Mouse (Mus musculus) midbrain, postnatal 0 days (tissue): ENCODE results near the gene Ctdnep1. TPM values are rescaled to one million over a fixed set of nuclear protein-coding genes. Genes with fewer than 3 reads are reported as not detected.

ENCODE experiments used
- ATAC-seq: fragments of 200-750 bp; cut with Nextera tagmentation; 2 replicates; pipeline ENCODE4 v1.8.0; 2017; ENCODE audit warnings: moderate number of reproducible peaks, mild to moderate bottlenecking, moderate TSS enrichment, moderate library complexity; ENCODE audit not compliant: low FRiP score
- DNase-seq: peaks from one replicate; pipeline ENCODE4 v3.0.0-alpha.2; 2015; ENCODE audit warnings: low spot score
- H3K27ac ChIP-seq: fragments of 300-500 bp; sonication (generic); 2 replicates; pipeline ENCODE4 v1.5.1; 2014; ENCODE audit warnings: low read depth, mild to moderate bottlenecking, low read length, mixed read lengths
- H3K27me3 ChIP-seq: fragments of 300-500 bp; sonication (generic); 2 replicates; pipeline ENCODE4 v1.6.1; 2014; ENCODE audit warnings: low read length, control low read depth, mixed read lengths; ENCODE audit not compliant: insufficient read depth
- H3K36me3 ChIP-seq: fragments of 300-500 bp; sonication (generic); 2 replicates; pipeline ENCODE4 v1.6.1; 2014; ENCODE audit warnings: low read length, control low read depth, mixed read lengths; ENCODE audit not compliant: insufficient read depth
- H3K4me1 ChIP-seq: fragments of 300-500 bp; sonication (generic); 2 replicates; pipeline ENCODE4 v1.6.1; 2014; ENCODE audit warnings: mild to moderate bottlenecking, control low read depth, antibody characterized with exemption, low read length, mixed read lengths; ENCODE audit not compliant: insufficient read depth
- H3K4me2 ChIP-seq: fragments of 300-500 bp; sonication (generic); 2 replicates; pipeline ENCODE4 v1.6.1; 2014; ENCODE audit warnings: low read depth, mild to moderate bottlenecking, low read length, mixed read lengths; ENCODE audit not compliant: poor library complexity, severe bottlenecking
- H3K4me3 ChIP-seq: fragments of 300-500 bp; sonication (generic); 2 replicates; pipeline ENCODE4 v1.5.1; 2014; ENCODE audit warnings: low read depth, mild to moderate bottlenecking, low read length, moderate library complexity
- H3K9ac ChIP-seq: fragments of 300-500 bp; sonication (generic); replicated peaks from 2 replicates; pipeline ENCODE4 v1.6.1; 2014; ENCODE audit warnings: mild to moderate bottlenecking, low read length, moderate library complexity, mixed read lengths; ENCODE audit not compliant: poor library complexity, severe bottlenecking
- H3K9me3 ChIP-seq: fragments of 300-500 bp; sonication (generic); 2 replicates; pipeline ENCODE4 v1.6.1; 2016; ENCODE audit warnings: low read length, control low read depth
- CTCF ChIP-seq: IDR thresholded peaks from 2 replicates; pipeline ENCODE4 v1.5.1; 2016; ENCODE audit warnings: antibody characterized with exemption, mild to moderate bottlenecking
- WGBS: fragments of 180-500 bp; shearing (Covaris S2); extraction: QIAGEN DNeasy Blood & Tissue Kit; methylation state at CpG from one replicate; pipeline ENCODE4 v1.1.7; 2014; 5-methylcytosine and 5-hydroxymethylcytosine counted together
- polyA plus RNA-seq: library from polyadenylated mRNA; unstranded; fragments of >200 nt; fragmentation: Nextera tagmentation; extraction: Ambion mirVana; gene quantifications from 2 replicates; pipeline ENCODE4 v1.2.1, GENCODE M21; 2015
- total RNA-seq: library from RNA; depleted of rRNA; stranded (reverse); fragments of >200 nt; gene quantifications from 2 replicates; pipeline ENCODE4 v1.2.3, GENCODE M21; 2014

Gene Ctdnep1
- total and polyA plus RNA-seq, 2 experiments from 2014 or later, result 22.3 to 39.6 TPM

DNA sequence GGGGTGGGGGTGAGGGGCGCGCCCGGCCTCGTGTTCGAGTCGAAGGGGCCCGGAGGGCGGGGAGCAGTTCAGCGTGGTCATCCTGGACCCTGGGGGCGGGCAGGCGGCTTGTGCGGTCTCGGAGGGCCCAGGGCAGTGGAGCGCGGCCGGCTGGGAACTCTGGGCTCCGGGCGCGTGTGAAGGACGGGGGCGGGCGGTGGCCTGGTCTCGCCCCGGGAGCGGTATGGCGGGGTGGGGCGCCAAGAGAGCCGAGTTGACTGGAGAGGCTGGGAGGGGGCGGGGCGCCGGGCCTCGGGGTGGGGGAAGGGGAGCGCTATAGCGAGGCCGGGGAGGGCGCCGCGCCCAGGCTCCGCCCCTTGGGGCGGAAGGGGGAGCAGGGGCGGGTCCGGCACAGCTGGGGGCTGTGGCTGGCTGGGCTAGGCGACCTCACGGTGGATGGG lies 16.1 kb downstream of the Ctdnep1 start:
- Histone ChIP-seq H3K4me2 (peak overlapping the region; percentile 95), H3K27ac (peak overlapping the region; percentile 82), H3K36me3 (peaks cover 12% of the 10 kb centered on the region; the same call in 1 of the 2 replicates), H3K4me1 (peaks cover 9% of the 10 kb centered on the region), H3K27me3 (no peaks in the 10 kb centered on the region), H3K4me3 (peak overlapping the region; percentile 85), H3K9ac (peak overlapping the region; percentile 86), H3K9me3 (no peaks in the 10 kb centered on the region)
- TF ChIP-seq CTCF, result no peak
- DNase-seq (peak; percentile 74), ATAC-seq (0 out of 2 replicates have a peak, but pooled peaks have one; percentile 2)
- 0% methylated on average over 19 of the region's 44 CpGs for WGBS

GRCm38 (mm10) chr11:69998567-69999491 lies 17.9 kb downstream of the Ctdnep1 start:
- no peak overlapping the region for H3K9ac ChIP-seq
- no peak overlapping the region for H3K4me2 ChIP-seq
- H3K27me3 ChIP-seq, result no peaks in the 10 kb centered on the region
- H3K27ac ChIP-seq, result no peak overlapping the region
- ATAC-seq (no peak), DNase-seq (no peak)
- H3K4me3 ChIP-seq, result no peak overlapping the region
- H3K4me1 ChIP-seq, result peaks cover 17% of the 10 kb centered on the region
- TF ChIP-seq CTCF, result peak; percentile 52
- WGBS, result 93% methylated on average over 27 of the region's 27 CpGs
- H3K36me3 ChIP-seq, result peaks cover 12% of the 10 kb centered on the region; the same call in 1 of the 2 replicates
- no peaks in the 10 kb centered on the region for H3K9me3 ChIP-seq

GRCm38 (mm10) chr11:69999666-70000065 lies 18.7 kb downstream of the Ctdnep1 start:
- Histone ChIP-seq H3K4me1 (peaks cover 17% of the 10 kb centered on the region), H3K4me2 (no peak overlapping the region), H3K9me3 (no peaks in the 10 kb centered on the region), H3K27me3 (no peaks in the 10 kb centered on the region), H3K9ac (no peak overlapping the region), H3K36me3 (peaks cover 10% of the 10 kb centered on the region; the same call in 1 of the 2 replicates), H3K4me3 (0 out of 2 replicates have a peak overlapping the region, but pooled peaks have one; percentile 81), H3K27ac (peak overlapping the region; percentile 93; the same call in 1 of the 2 replicates)
- no peak for TF ChIP-seq CTCF
- ATAC-seq (no peak), DNase-seq (no peak)
- 87% methylated on average over 8 of the region's 8 CpGs for WGBS

DNA sequence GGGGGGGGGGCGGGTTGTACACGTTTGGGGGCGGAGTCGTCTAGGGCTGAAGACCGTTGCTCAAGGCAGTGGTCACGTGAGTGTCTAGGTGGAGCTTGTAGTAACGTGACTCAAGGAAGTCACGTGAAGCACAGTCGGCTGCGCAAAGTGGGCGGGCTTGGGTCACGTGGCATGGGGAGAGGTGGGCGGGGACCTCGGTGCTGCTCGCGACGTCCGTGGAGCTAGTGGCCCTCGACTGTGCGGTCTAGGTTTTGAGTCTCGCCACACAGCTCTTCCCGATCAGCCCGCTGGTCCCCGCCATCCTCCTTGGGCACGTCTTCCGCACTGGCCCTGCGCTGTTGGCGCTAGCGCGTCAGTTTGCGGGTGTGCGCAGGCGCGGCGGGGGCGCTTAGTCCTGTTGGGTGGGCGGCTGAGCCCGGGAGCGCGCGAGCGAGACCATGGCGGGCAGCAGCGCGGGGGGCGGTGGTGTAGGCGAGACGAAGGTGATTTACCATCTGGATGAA lies 19.5 kb downstream of the Ctdnep1 start, which contains the start of gene Dvl2:
TSS of gene Dvl2 (plus strand) at position 200 of the 503 bp plus-strand sequence.
- WGBS, result under 1% methylated on average over 46 of the region's 48 CpGs
- no peak for TF ChIP-seq CTCF
- peaks cover 17% of the 10 kb centered on the region for H3K4me1 ChIP-seq
- no peaks in the 10 kb centered on the region for H3K9me3 ChIP-seq
- peak; percentile 74 for ATAC-seq
- peak within 1 kb of the TSS; percentile 81 for H3K4me3 ChIP-seq
- H3K9ac ChIP-seq, result peak within 1 kb of the TSS; percentile 83
- peaks cover 17% of the 10 kb centered on the region; the same call in 1 of the 2 replicates for H3K36me3 ChIP-seq
- H3K27me3 ChIP-seq, result no peaks in the 10 kb centered on the region
- peak; percentile 98 for DNase-seq
- H3K4me2 ChIP-seq, result peak within 1 kb of the TSS; percentile 89
- peak within 1 kb of the TSS; percentile 93 for H3K27ac ChIP-seq

- ATAC-seq, result no peak
- H3K36me3 ChIP-seq, result peaks cover 23% of the 10 kb centered on the region
- peaks cover 17% of the 10 kb centered on the region for H3K4me1 ChIP-seq
Observed at GRCm38 (mm10) chr11:70001159-70001558, 20.2 kb downstream of the Ctdnep1 start.

More at GRCm38 (mm10) chr11:70001159-70001558, 20.2 kb downstream of the Ctdnep1 start:
- WGBS, result 13% methylated on average over 8 of the region's 8 CpGs
- Histone ChIP-seq H3K4me3 (peak overlapping the region; percentile 81), H3K9me3 (no peaks in the 10 kb centered on the region), H3K9ac (peak overlapping the region; percentile 83), H3K27me3 (no peaks in the 10 kb centered on the region), H3K27ac (peak overlapping the region; percentile 93), H3K4me2 (peak overlapping the region; percentile 89)
- DNase-seq, result no peak
- no peak for TF ChIP-seq CTCF
